Mouse (Mus musculus): Measurements from ENCODE around the gene Hes6. TPM values are rescaled to one million over a fixed set of nuclear protein-coding genes. Genes with fewer than 3 reads are reported as not detected.

The Hes6 gene
- total RNA-seq, 2 experiments from 2014 or later, result 12.4 to 13.1 TPM

- peak; percentile 18 to 85 for DNase-seq (ENCODE audit: low spot score in 2 of 2)
- intact Hi-C loops (cut with DNase I), result no loop called here
These were observed 31.3 kb upstream of the Hes6 start for GRCm38 (mm10) chr1:91444841-91445830.

GRCm38 (mm10) chr1:91442350-91442990 lies 28.6 kb upstream of the Hes6 start:
- no peak for DNase-seq (ENCODE audit: low spot score in 2 of 2)
- intact Hi-C loops (cut with DNase I), result no loop called here

- intact Hi-C loops (cut with DNase I), result no loop called here
- DNase-seq (ENCODE audit: low spot score in 2 of 2), result no peak
These were observed 28.0 kb upstream of the Hes6 start for GRCm38 (mm10) chr1:91441855-91442254.

GRCm38 (mm10) chr1:91439776-91440175 lies 25.9 kb upstream of the Hes6 start:
- intact Hi-C loops (cut with DNase I), result no loop called here
- no peak for DNase-seq (ENCODE audit: low spot score in 2 of 2)

GRCm38 (mm10) chr1:91437573-91437972 lies 23.7 kb upstream of the Hes6 start:
- intact Hi-C loops (cut with DNase I), result no loop called here
- DNase-seq (ENCODE audit: low spot score in 2 of 2), result no peak

- DNase-seq (ENCODE audit: low spot score in 2 of 2), result no peak
- intact Hi-C loops (cut with DNase I), result no loop called here
These were observed 23.2 kb upstream of the Hes6 start for GRCm38 (mm10) chr1:91437083-91437400.

- peak; percentile 35 to 40 for DNase-seq (ENCODE audit: low spot score in 2 of 2)
These were observed 22.7 kb upstream of the Hes6 start for GRCm38 (mm10) chr1:91436380-91437082.

GRCm38 (mm10) chr1:91435606-91436130 lies 21.8 kb upstream of the Hes6 start:
- intact Hi-C loops (cut with DNase I), result no loop called here
- DNase-seq (ENCODE audit: low spot score in 2 of 2), result no peak

More at GRCm38 (mm10) chr1:91436380-91437082, 22.7 kb upstream of the Hes6 start:
- intact Hi-C loops (cut with DNase I), result no loop called here

GRCm38 (mm10) chr1:91434905-91435304 lies 21.1 kb upstream of the Hes6 start:
- no peak for DNase-seq (ENCODE audit: low spot score in 2 of 2)
- intact Hi-C loops (cut with DNase I), result no loop called here

GRCm38 (mm10) chr1:91430761-91431160 lies 16.9 kb upstream of the Hes6 start:
- no peak for DNase-seq (ENCODE audit: low spot score in 2 of 2)
- intact Hi-C loops (cut with DNase I), result no loop called here

- intact Hi-C loops (cut with DNase I), result loop anchor here (2.0 kb wide), 1 partner anchor 32 kb away; no protein-coding TSS in a partner anchor
- DNase-seq (ENCODE audit: low spot score in 2 of 2), result no peak
These were observed 15.4 kb upstream of the Hes6 start for GRCm38 (mm10) chr1:91429212-91429611.

- peak; percentile 76 to 83 for DNase-seq (ENCODE audit: low spot score in 2 of 2)
- intact Hi-C loops (cut with DNase I), result loop anchor here (1.0 to 2.0 kb wide), 2 partner anchors 32 to 55 kb away; no protein-coding TSS in a partner anchor
These were observed 14.8 kb upstream of the Hes6 start for GRCm38 (mm10) chr1:91428614-91429013.

GRCm38 (mm10) chr1:91426397-91426796 lies 12.6 kb upstream of the Hes6 start:
- intact Hi-C loops (cut with DNase I), result no loop called here
- DNase-seq (ENCODE audit: low spot score in 2 of 2), result no peak

GRCm38 (mm10) chr1:91420601-91421065 lies 6.8 kb upstream of the Hes6 start:
- intact Hi-C loops (cut with DNase I), result no loop called here
- no peak for DNase-seq (ENCODE audit: low spot score in 2 of 2)

- intact Hi-C loops (cut with DNase I), result no loop called here
- DNase-seq (ENCODE audit: low spot score in 2 of 2), result no peak
These were observed 6.2 kb upstream of the Hes6 start for GRCm38 (mm10) chr1:91419862-91420600.

- intact Hi-C loops (cut with DNase I), result no loop called here
- no peak for DNase-seq (ENCODE audit: low spot score in 2 of 2)
These were observed 4.2 kb upstream of the Hes6 start for GRCm38 (mm10) chr1:91417991-91418390.

GRCm38 (mm10) chr1:91415311-91415710 lies 1.5 kb upstream of the Hes6 start:
- DNase-seq (ENCODE audit: low spot score in 2 of 2), result no peak
- intact Hi-C loops (cut with DNase I), result no loop called here

GRCm38 (mm10) chr1:91414903-91415302 lies 1.1 kb upstream of the Hes6 start:
- DNase-seq (ENCODE audit: low spot score in 2 of 2), result no peak
- intact Hi-C loops (cut with DNase I), result no loop called here

- DNase-seq (ENCODE audit: low spot score in 2 of 2), result no peak
- intact Hi-C loops (cut with DNase I), result loop anchor here (1.0 kb wide), 1 partner anchor 14 kb away; no protein-coding TSS in a partner anchor
These were observed 321 bp downstream of the Hes6 start for GRCm38 (mm10) chr1:91413536-91413897.

Measured in left cerebral cortex, postnatal 25 days (tissue).